28 mouse cellular contexts compared by ENCODE assay signal in the genomic region with DNA sequence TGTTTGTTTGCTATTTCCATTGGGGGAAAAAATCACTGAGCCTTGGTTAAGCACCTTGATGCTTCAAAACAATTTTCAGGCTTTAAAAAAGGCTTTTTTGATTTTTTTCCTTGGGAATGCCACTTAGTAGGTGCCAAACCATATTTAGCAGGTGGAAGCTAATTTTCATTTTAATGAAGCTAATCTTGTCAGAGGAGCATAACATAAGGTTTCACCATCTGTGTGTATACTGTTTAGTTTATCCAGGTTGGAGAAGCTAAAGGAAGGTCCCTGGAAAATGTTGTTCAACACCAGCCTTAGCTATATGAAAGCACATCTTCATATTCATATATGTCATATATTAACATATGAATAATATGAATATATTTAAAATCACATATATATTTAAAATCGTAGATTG.
A peak's percentile ranks its signal among the peaks of the same experiment; 100 is the strongest.
DNase-seq lines count a peak whose midpoint lies in the region; ATAC-seq lines count a peak whose summit lies in the region.
"Had no signal": no experiment of that assay in that cellular context is flagged by ENCODE, and none has a peak within 500 bp of the region (broad histone marks: within the 10 kb centered on the region; RNA-seq: fewer than 3 reads in every experiment).

No protein-coding gene starts in this region.

- peak; percentile 60 for DNase-seq in cerebellum, adult 9-10 months
- no peak for DNase-seq in cerebellum, postnatal 4 days (ENCODE audit: low spot score in 2 of 2)
- no peak for DNase-seq in forebrain, embryonic 10.5 days (ENCODE audit: extremely low spot score, low spot score)
- peak; percentile 35 for DNase-seq in brain, adult 2 months (ENCODE audit: low read depth, low spot score)
- no peak for DNase-seq in hindbrain, embryonic 14.5 days (ENCODE audit: low spot score)
- DNase-seq: adrenal gland, postnatal 10 days; adrenal gland, postnatal 36 days; B cell, adult 2 months; cerebellum, adult 18-20 months; cerebellum, postnatal 10 days; cerebellum, postnatal 36 days; gastrocnemius, postnatal 25 days; heart, adult 18-20 months; heart, postnatal 10 days; heart, postnatal 36 days; kidney, adult 18-20 months; kidney, adult 9 months had no signal

- H3K27ac ChIP-seq in forebrain, embryonic 15.5 days (replicated peaks), result no peak overlapping the region
- no peak overlapping the region for H3K27ac ChIP-seq in forebrain, embryonic 10.5 days
- H3K27ac ChIP-seq in hindbrain, embryonic 14.5 days, result no peak overlapping the region
- H3K27ac ChIP-seq: heart, embryonic 15.5 days; hindbrain, embryonic 10.5 days; hindbrain, embryonic 13.5 days; hindbrain, postnatal 0 days had no signal

- H3K4me3 ChIP-seq in forebrain, embryonic 15.5 days, result no peak overlapping the region
- H3K4me3 ChIP-seq in forebrain, embryonic 10.5 days, result no peak overlapping the region
- no peak overlapping the region for H3K4me3 ChIP-seq in hindbrain, embryonic 14.5 days (replicated peaks; ENCODE audit: low read length)
- H3K4me3 ChIP-seq: heart, embryonic 12.5 days; heart, embryonic 15.5 days; hindbrain, embryonic 10.5 days; hindbrain, embryonic 13.5 days had no signal

- H3K4me2 ChIP-seq in forebrain, embryonic 15.5 days (replicated peaks), result no peak overlapping the region
- no peak overlapping the region for H3K4me2 ChIP-seq in hindbrain, embryonic 14.5 days (replicated peaks)
- H3K4me2 ChIP-seq: heart, embryonic 12.5 days; heart, embryonic 15.5 days; hindbrain, embryonic 13.5 days had no signal

- no peaks in the 10 kb centered on the region for H3K4me1 ChIP-seq in forebrain, embryonic 15.5 days
- H3K4me1 ChIP-seq in forebrain, embryonic 10.5 days, result no peaks in the 10 kb centered on the region
- H3K4me1 ChIP-seq in hindbrain, embryonic 14.5 days (replicated peaks; ENCODE audit: control insufficient read depth, insufficient read depth, low read length), result no peaks in the 10 kb centered on the region
- H3K4me1 ChIP-seq: heart, embryonic 12.5 days; heart, embryonic 15.5 days; hindbrain, embryonic 10.5 days; hindbrain, embryonic 13.5 days had no signal

- WGBS in forebrain, embryonic 15.5 days, result 74% methylated on average over 1 of the region's 1 CpGs
- WGBS in forebrain, embryonic 10.5 days, result 93% methylated on average over 1 of the region's 1 CpGs
- 85% methylated on average over 1 of the region's 1 CpGs for WGBS in hindbrain, embryonic 14.5 days

- H3K9ac ChIP-seq in forebrain, embryonic 15.5 days (replicated peaks), result no peak overlapping the region
- H3K9ac ChIP-seq in hindbrain, embryonic 14.5 days, result no peak overlapping the region
- H3K9ac ChIP-seq: heart, embryonic 12.5 days; heart, embryonic 15.5 days; hindbrain, embryonic 13.5 days had no signal

- ATAC-seq in forebrain, embryonic 15.5 days (replicated peaks), result peak; percentile 43; the same call in 1 of the 2 replicates
- no peak for ATAC-seq in hindbrain, embryonic 14.5 days (ENCODE audit: low FRiP score)
- ATAC-seq: hindbrain, postnatal 0 days; inflammation-experienced regulatory T-cells, adult 6 months; intestine, embryonic 16.5 days; Patski had no signal

- H3K27me3 ChIP-seq in forebrain, embryonic 15.5 days, result no peaks in the 10 kb centered on the region
- H3K27me3 ChIP-seq in forebrain, embryonic 10.5 days (ENCODE audit: poor library complexity, severe bottlenecking), result no peaks in the 10 kb centered on the region
- no peaks in the 10 kb centered on the region for H3K27me3 ChIP-seq in hindbrain, embryonic 14.5 days (ENCODE audit: control insufficient read depth, insufficient read depth, low read length)
- H3K27me3 ChIP-seq: CH12.LX; heart, embryonic 12.5 days; heart, embryonic 15.5 days; hindbrain, embryonic 13.5 days; Patski had no signal

- H3K9me3 ChIP-seq in forebrain, embryonic 15.5 days, result no peaks in the 10 kb centered on the region
- no peaks in the 10 kb centered on the region for H3K9me3 ChIP-seq in forebrain, embryonic 10.5 days
- H3K9me3 ChIP-seq in hindbrain, embryonic 14.5 days (ENCODE audit: control insufficient read depth, low read length), result no peaks in the 10 kb centered on the region
- H3K9me3 ChIP-seq: G1E; heart, embryonic 12.5 days; heart, embryonic 15.5 days; hindbrain, embryonic 10.5 days; hindbrain, embryonic 13.5 days had no signal

- H3K36me3 ChIP-seq in forebrain, embryonic 15.5 days, result no peaks in the 10 kb centered on the region
- no peaks in the 10 kb centered on the region for H3K36me3 ChIP-seq in forebrain, embryonic 10.5 days (replicated peaks)
- H3K36me3 ChIP-seq in hindbrain, embryonic 14.5 days (replicated peaks; ENCODE audit: control insufficient read depth, insufficient read depth), result no peaks in the 10 kb centered on the region
- H3K36me3 ChIP-seq: G1E; heart, embryonic 12.5 days; heart, embryonic 15.5 days; hindbrain, embryonic 10.5 days; hindbrain, embryonic 13.5 days had no signal

Comparison
In these comparisons a context has a peak if more than half of its experiments do, and no peak if none do; other contexts are left out.
1. DNase-seq: peak in cerebellum, adult 9-10 months (single experiment) and brain, adult 2 months (single experiment); none in cerebellum, postnatal 4 days (0 of 2), forebrain, embryonic 10.5 days (single experiment) and hindbrain, embryonic 14.5 days (single experiment).